Comparison of ENCODE assay signal across 9 mouse cellular contexts in the genomic region with DNA sequence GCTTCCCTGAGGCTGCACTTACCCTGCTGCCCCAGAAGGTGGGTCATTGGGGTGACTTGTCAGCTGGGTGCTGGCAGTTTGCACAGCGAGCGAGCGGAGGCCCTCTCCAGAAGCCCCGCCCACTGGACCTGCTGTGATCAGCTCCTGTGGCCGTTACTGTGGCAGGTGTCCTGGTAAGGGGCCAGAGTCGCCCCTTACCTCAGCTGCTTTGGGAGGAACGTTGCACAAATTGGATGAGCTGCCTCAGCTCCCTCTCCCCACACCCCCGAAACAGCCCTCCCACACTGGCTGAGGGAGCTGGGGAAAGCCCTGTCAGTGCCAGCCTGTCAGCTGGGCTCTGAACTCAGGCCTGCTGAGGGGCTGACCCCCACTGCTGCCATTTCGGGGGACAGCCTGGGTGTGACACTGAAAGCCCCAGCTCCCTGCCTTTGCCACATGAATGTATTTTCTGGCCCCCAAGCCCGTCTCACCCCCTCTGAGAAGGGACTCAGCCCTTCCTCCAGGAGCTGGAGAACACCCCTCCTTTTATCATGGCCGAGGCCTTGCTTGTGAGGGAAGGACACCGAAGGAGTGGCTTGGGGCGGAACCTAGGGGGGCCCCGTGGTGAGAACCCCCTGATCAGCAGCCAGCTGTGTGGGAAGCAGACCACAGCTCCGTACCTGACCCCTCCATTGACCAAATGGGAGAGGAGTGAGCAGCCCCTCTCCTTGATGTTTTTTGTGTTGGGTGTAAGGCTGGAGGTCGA. TPM values are rescaled to one million over a fixed set of nuclear protein-coding genes. Genes with fewer than 3 reads are reported as not detected.
DNase-seq lines count a peak whose midpoint lies in the region; ATAC-seq lines count a peak whose summit lies in the region.
"Had no signal": no experiment of that assay in that cellular context is flagged by ENCODE, and none has a peak within 500 bp of the region (broad histone marks: within the 10 kb centered on the region; RNA-seq: fewer than 3 reads in every experiment).

No protein-coding gene starts in this region.

- no peak overlapping the region for H3K4me2 ChIP-seq in heart, embryonic 11.5 days
- H3K4me2 ChIP-seq in limb, embryonic 15.5 days: no peak overlapping the region
- no peak overlapping the region for H3K4me2 ChIP-seq in midbrain, embryonic 16.5 days (ENCODE audit: low read length)

- no peak for ATAC-seq in heart, embryonic 11.5 days (replicated peaks; ENCODE audit: insufficient number of reproducible peaks, low FRiP score, low TSS enrichment)
- peak; percentile 16 to 38; a peak in 1 of 4 replicates for ATAC-seq in hematopoietic stem cell, adult 5-6 weeks (replicated peaks in 1 of 2; ENCODE audit: insufficient read depth in 1 of 2, low FRiP score in 2 of 2, low TSS enrichment in 1 of 2, low read depth in 1 of 2, poor library complexity in 2 of 2, severe bottlenecking in 2 of 2)
- ATAC-seq in limb, embryonic 15.5 days (ENCODE audit: insufficient number of reproducible peaks, low FRiP score, low TSS enrichment, low read depth): no peak
- ATAC-seq in midbrain, embryonic 16.5 days: no peak

- WGBS in heart, embryonic 11.5 days (ENCODE audit: insufficient replicate concordance): 56% methylated on average over 16 of the region's 16 CpGs
- WGBS in limb, embryonic 15.5 days: 48% methylated on average over 16 of the region's 16 CpGs
- WGBS in midbrain, embryonic 16.5 days: 40% methylated on average over 16 of the region's 16 CpGs

- no peaks in the 10 kb centered on the region for H3K27me3 ChIP-seq in heart, embryonic 11.5 days (ENCODE audit: control insufficient read depth, insufficient read depth, low read length)
- no peaks in the 10 kb centered on the region for H3K27me3 ChIP-seq in limb, embryonic 15.5 days
- H3K27me3 ChIP-seq in midbrain, embryonic 16.5 days (ENCODE audit: control insufficient read depth, insufficient read depth, low read depth, low read length): no peaks in the 10 kb centered on the region

- no peak overlapping the region for H3K9ac ChIP-seq in heart, embryonic 11.5 days (ENCODE audit: low read depth, low read length)
- no peak overlapping the region for H3K9ac ChIP-seq in limb, embryonic 15.5 days
- H3K9ac ChIP-seq in midbrain, embryonic 16.5 days (ENCODE audit: low read depth, low read length): 0 out of 2 replicates have a peak overlapping the region, but pooled peaks have one; percentile 30

- DNase-seq in heart, adult 18-20 months: peak; percentile 42 to 46
- DNase-seq in CD4-positive helper T cell, adult 2 months (ENCODE audit: low read depth, low spot score): peak; percentile 32
- DNase-seq in cerebellum, postnatal 36 days: peak; percentile 37 to 56
- no peak for DNase-seq in T-cell, adult 2 months (ENCODE audit: low spot score)

- peaks cover 65% of the 10 kb centered on the region for H3K36me3 ChIP-seq in heart, embryonic 11.5 days (ENCODE audit: control insufficient read depth, insufficient read depth, low read length)
- peaks cover 84% of the 10 kb centered on the region for H3K36me3 ChIP-seq in limb, embryonic 15.5 days
- H3K36me3 ChIP-seq in midbrain, embryonic 16.5 days (ENCODE audit: control insufficient read depth, insufficient read depth, low read length): peaks cover 64% of the 10 kb centered on the region

- no peak overlapping the region for H3K27ac ChIP-seq in heart, embryonic 11.5 days (ENCODE audit: low read depth, low read length)
- H3K27ac ChIP-seq in limb, embryonic 15.5 days: peak overlapping the region; percentile 50
- peak overlapping the region; percentile 69 for H3K27ac ChIP-seq in midbrain, embryonic 16.5 days (ENCODE audit: low read length)

- peaks cover 10% of the 10 kb centered on the region; the same call in 1 of the 2 replicates for H3K4me1 ChIP-seq in heart, embryonic 11.5 days (ENCODE audit: control insufficient read depth, insufficient read depth, low read length)
- peaks cover 49% of the 10 kb centered on the region for H3K4me1 ChIP-seq in limb, embryonic 15.5 days
- H3K4me1 ChIP-seq in midbrain, embryonic 16.5 days (ENCODE audit: control insufficient read depth, insufficient read depth, low read length): peaks cover 18% of the 10 kb centered on the region

- H3K4me3 ChIP-seq in heart, embryonic 11.5 days (ENCODE audit: low read depth, low read length): no peak overlapping the region
- H3K4me3 ChIP-seq in limb, embryonic 15.5 days: no peak overlapping the region
- no peak overlapping the region for H3K4me3 ChIP-seq in midbrain, embryonic 16.5 days (ENCODE audit: low read depth, low read length)

- no peaks in the 10 kb centered on the region for H3K9me3 ChIP-seq in heart, embryonic 11.5 days (replicated peaks; ENCODE audit: control insufficient read depth, low read length)
- no peaks in the 10 kb centered on the region for H3K9me3 ChIP-seq in limb, embryonic 15.5 days
- H3K9me3 ChIP-seq in midbrain, embryonic 16.5 days (replicated peaks; ENCODE audit: control insufficient read depth, low read length, poor library complexity, severe bottlenecking): no peaks in the 10 kb centered on the region

RNA-seq across cellular contexts. Expression of gene Epo, which starts 6.7 kb away (rescaled TPM):
- not detected for total RNA-seq in heart, adult 18-20 months (2021)
- polyA plus RNA-seq in heart, embryonic 11.5 days (2014; fragmentation: Nextera tagmentation; extraction: Ambion mirVana): not detected in 2 replicates
- total RNA-seq in hematopoietic stem cell, adult 5-6 weeks (2017): not detected in 2 replicates
- polyA plus RNA-seq in limb, embryonic 15.5 days (2015; fragmentation: Nextera tagmentation; extraction: Ambion mirVana): 0.26 TPM in 1 of 2 replicates, not detected in the other
- polyA plus RNA-seq in midbrain, embryonic 16.5 days (2015; fragmentation: Nextera tagmentation; extraction: Ambion mirVana): not detected in 2 replicates
- total RNA-seq: heart, postnatal 14 days had no signal

RNA-seq across cellular contexts. Expression of gene Gnb2, which starts 6.9 kb away (rescaled TPM):
- 100 to 1,000 TPM; 233 to 247 TPM for total RNA-seq in heart, adult 18-20 months (2021)
- polyA plus RNA-seq in heart, embryonic 11.5 days (2014; fragmentation: Nextera tagmentation; extraction: Ambion mirVana): 307 and 318 TPM in 2 replicates
- 147 and 171 TPM in 2 replicates for total RNA-seq in hematopoietic stem cell, adult 5-6 weeks (2017)
- polyA plus RNA-seq in limb, embryonic 15.5 days (2015; fragmentation: Nextera tagmentation; extraction: Ambion mirVana): 350 and 394 TPM in 2 replicates
- 496 and 512 TPM in 2 replicates for polyA plus RNA-seq in midbrain, embryonic 16.5 days (2015; fragmentation: Nextera tagmentation; extraction: Ambion mirVana)

RNA-seq across cellular contexts. Expression of gene Gigyf1, which starts 8.0 kb away (rescaled TPM):
- total RNA-seq in heart, adult 18-20 months (2021): 10 to 100 TPM; 31.2 to 32.5 TPM
- 6.8 and 9.5 TPM in 2 replicates for polyA plus RNA-seq in heart, embryonic 11.5 days (2014; fragmentation: Nextera tagmentation; extraction: Ambion mirVana)
- 13.4 and 16.3 TPM in 2 replicates for total RNA-seq in hematopoietic stem cell, adult 5-6 weeks (2017)
- polyA plus RNA-seq in limb, embryonic 15.5 days (2015; fragmentation: Nextera tagmentation; extraction: Ambion mirVana): 10.3 and 12.0 TPM in 2 replicates
- polyA plus RNA-seq in midbrain, embryonic 16.5 days (2015; fragmentation: Nextera tagmentation; extraction: Ambion mirVana): 19.3 and 19.4 TPM in 2 replicates

RNA-seq across cellular contexts. Expression of gene Pop7, which starts 24.0 kb away (rescaled TPM):
- total RNA-seq in heart, adult 18-20 months (2021): 10 to 100 TPM; 13.9 to 15.0 TPM
- polyA plus RNA-seq in heart, embryonic 11.5 days (2014; fragmentation: Nextera tagmentation; extraction: Ambion mirVana): 46.5 and 50.0 TPM in 2 replicates
- 22.0 and 22.1 TPM in 2 replicates for total RNA-seq in hematopoietic stem cell, adult 5-6 weeks (2017)
- polyA plus RNA-seq in limb, embryonic 15.5 days (2015; fragmentation: Nextera tagmentation; extraction: Ambion mirVana): 46.5 and 46.7 TPM in 2 replicates
- polyA plus RNA-seq in midbrain, embryonic 16.5 days (2015; fragmentation: Nextera tagmentation; extraction: Ambion mirVana): 76.3 and 80.5 TPM in 2 replicates

RNA-seq across cellular contexts. Expression of gene Actl6b, which starts 27.0 kb away (rescaled TPM):
- total RNA-seq in heart, adult 18-20 months (2021): not detected
- polyA plus RNA-seq in heart, embryonic 11.5 days (2014; fragmentation: Nextera tagmentation; extraction: Ambion mirVana): 0.65 and 1.0 TPM in 2 replicates
- total RNA-seq in hematopoietic stem cell, adult 5-6 weeks (2017): not detected in 2 replicates
- 0.35 and 0.36 TPM in 2 replicates for polyA plus RNA-seq in limb, embryonic 15.5 days (2015; fragmentation: Nextera tagmentation; extraction: Ambion mirVana)
- polyA plus RNA-seq in midbrain, embryonic 16.5 days (2015; fragmentation: Nextera tagmentation; extraction: Ambion mirVana): 307 and 326 TPM in 2 replicates
- total RNA-seq: heart, postnatal 14 days had no signal

Comparison
In these comparisons a context has a peak if more than half of its experiments do, and no peak if none do; other contexts are left out.
1. ATAC-seq: peak in hematopoietic stem cell, adult 5-6 weeks (2 of 2); none in heart, embryonic 11.5 days (single experiment), limb, embryonic 15.5 days (single experiment) and midbrain, embryonic 16.5 days (single experiment).